ENCODE assay signal across 22 mouse cellular contexts in the genomic region with DNA sequence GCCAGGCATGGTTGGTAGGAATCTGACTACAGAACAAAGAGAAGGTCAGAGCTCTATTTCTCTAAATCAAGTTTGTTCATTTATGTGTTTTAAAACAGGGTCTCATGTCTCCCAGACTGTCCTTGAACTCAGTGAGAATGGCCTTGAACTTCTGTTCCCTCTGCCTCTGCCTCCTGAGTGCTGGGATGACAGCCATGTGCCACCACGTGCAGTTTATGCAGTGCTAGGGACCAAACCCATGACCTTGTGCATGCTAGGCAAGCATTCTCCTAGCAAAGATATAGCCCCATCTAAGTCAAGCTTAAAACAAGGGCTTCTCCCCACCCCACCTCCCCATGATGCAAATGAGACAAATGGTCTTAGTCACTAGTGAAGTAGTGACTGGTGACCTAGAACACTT. TPM values are rescaled to one million over a fixed set of nuclear protein-coding genes. Genes with fewer than 3 reads are reported as not detected.
"Had no signal": no experiment of that assay in that cellular context is flagged by ENCODE, and none has a peak within 500 bp of the region (broad histone marks: within the 10 kb centered on the region; RNA-seq: fewer than 3 reads in every experiment).

No protein-coding gene starts in this region.

- H3K27ac ChIP-seq: kidney, postnatal 0 days; limb, embryonic 15.5 days; liver, embryonic 12.5 days; lung, embryonic 15.5 days; macrophage; midbrain, embryonic 15.5 days; neural tube, embryonic 13.5 days had no signal

- H3K36me3 ChIP-seq: limb, embryonic 15.5 days; liver, embryonic 12.5 days; lung, embryonic 15.5 days; midbrain, embryonic 15.5 days; neural tube, embryonic 13.5 days had no signal

- H3K27me3 ChIP-seq: liver, embryonic 12.5 days; lung, embryonic 15.5 days; midbrain, embryonic 15.5 days; neural tube, embryonic 13.5 days had no signal

- H3K9ac ChIP-seq: limb, embryonic 15.5 days; liver, embryonic 12.5 days; lung, embryonic 15.5 days; midbrain, embryonic 15.5 days; neural tube, embryonic 13.5 days had no signal

- H3K4me3 ChIP-seq: limb, embryonic 15.5 days; liver, embryonic 12.5 days; lung, embryonic 15.5 days; midbrain, embryonic 15.5 days; neural tube, embryonic 13.5 days had no signal

- H3K4me1 ChIP-seq: limb, embryonic 15.5 days; liver, embryonic 12.5 days; lung, embryonic 15.5 days; megakaryocyte, embryonic 14.5 days had no signal

- H3K4me2 ChIP-seq: limb, embryonic 15.5 days; liver, embryonic 12.5 days; lung, embryonic 15.5 days; midbrain, embryonic 11.5 days; midbrain, embryonic 15.5 days; neural tube, embryonic 13.5 days had no signal

- ATAC-seq: liver, embryonic 12.5 days; midbrain, embryonic 15.5 days had no signal

- H3K9me3 ChIP-seq: limb, embryonic 15.5 days; liver, embryonic 12.5 days; lung, embryonic 15.5 days; midbrain, embryonic 15.5 days had no signal

- DNase-seq: kidney, postnatal 36 days; layer of hippocampus, adult 9-11 months; layer of hippocampus, postnatal 36 days; lung, postnatal 14 days; retina, postnatal 1 day; right cerebral cortex, postnatal 4 days; spleen, adult 18-20 months; thymus, adult 18-20 months; thymus, postnatal 14 days had no signal

RNA-seq across cellular contexts. Expression of a gene that starts 32.1 kb away (rescaled TPM):
- total RNA-seq: monocyte, adult 5-6 weeks had no signal
- polyA plus RNA-seq: limb, embryonic 11.5 days; liver, embryonic 16.5 days; macrophage; midbrain, embryonic 11.5 days had no signal

RNA-seq across cellular contexts. Expression of a gene that starts 47.6 kb away (rescaled TPM):
- total RNA-seq: monocyte, adult 5-6 weeks had no signal
- polyA plus RNA-seq: kidney, postnatal 0 days; limb, embryonic 11.5 days; limb, embryonic 15.5 days; lung, embryonic 15.5 days; macrophage; midbrain, embryonic 11.5 days; midbrain, embryonic 15.5 days; neural tube, embryonic 13.5 days; stomach, embryonic 14.5 days had no signal
